Mouse (Mus musculus) adrenal gland, adult 8-10 months (tissue): ENCODE results near the gene Herpud1. TPM values are rescaled to one million over a fixed set of nuclear protein-coding genes. Genes with fewer than 3 reads are reported as not detected.
A peak's percentile ranks its signal among the peaks of the same experiment; 100 is the strongest.

Experiments
- DNase-seq: peaks from one replicate; pipeline ENCODE4 v3.0.0; 2022
- total RNA-seq, 4 experiments: library from RNA; stranded (reverse); gene quantifications; 2 replicates each; pipeline ENCODE4 v1.2.4; 2022

Herpud1 gene
- total RNA-seq, 4 experiments from 2014 or later: 112 to 129 (median 123) TPM

- no peak for DNase-seq
Measured at GRCm38 (mm10) chr8:94408443-94409080, 22.3 kb downstream of the Herpud1 start.

- no peak for DNase-seq
Measured at GRCm38 (mm10) chr8:94409523-94409922, 23.3 kb downstream of the Herpud1 start.

- DNase-seq: no peak
Measured at GRCm38 (mm10) chr8:94412518-94412917, 26.3 kb downstream of the Herpud1 start.

GRCm38 (mm10) chr8:94413509-94413908 is 27.3 kb downstream of the Herpud1 start:
- DNase-seq: no peak

GRCm38 (mm10) chr8:94415218-94415617 is 29.0 kb downstream of the Herpud1 start:
- no peak for DNase-seq

GRCm38 (mm10) chr8:94418017-94418416 is 31.8 kb downstream of the Herpud1 start:
- no peak for DNase-seq

- no peak for DNase-seq
Measured at GRCm38 (mm10) chr8:94422270-94422669, 36.0 kb downstream of the Herpud1 start.

GRCm38 (mm10) chr8:94427953-94428352 is 41.7 kb downstream of the Herpud1 start:
- DNase-seq: no peak

GRCm38 (mm10) chr8:94428420-94428819 is 42.2 kb downstream of the Herpud1 start:
- no peak for DNase-seq

GRCm38 (mm10) chr8:94429376-94429775 is 43.1 kb downstream of the Herpud1 start:
- no peak for DNase-seq

- no peak for DNase-seq
Measured at GRCm38 (mm10) chr8:94432212-94432611, 46.0 kb downstream of the Herpud1 start.

- DNase-seq: peak; percentile 75
Measured at GRCm38 (mm10) chr8:94433981-94434466, 47.8 kb downstream of the Herpud1 start, which contains the start of gene Nlrc5. Gene Nlrc5, plus strand, starts transcription at chr8:94434356.

GRCm38 (mm10) chr8:94434958-94435357 is 48.7 kb downstream of the Herpud1 start:
- DNase-seq: no peak

GRCm38 (mm10) chr8:94435397-94436111 is 49.3 kb downstream of the Herpud1 start:
- DNase-seq: no peak

- DNase-seq: no peak
Measured at GRCm38 (mm10) chr8:94436112-94436572, 49.9 kb downstream of the Herpud1 start.

GRCm38 (mm10) chr8:94436900-94437299 is 50.7 kb downstream of the Herpud1 start:
- DNase-seq: no peak

- DNase-seq: no peak
Measured at GRCm38 (mm10) chr8:94438659-94439058, 52.4 kb downstream of the Herpud1 start.

GRCm38 (mm10) chr8:94439691-94440090 is 53.5 kb downstream of the Herpud1 start:
- DNase-seq: no peak

- no peak for DNase-seq
Measured at GRCm38 (mm10) chr8:94440389-94440788, 54.2 kb downstream of the Herpud1 start.

- no peak for DNase-seq
Measured at GRCm38 (mm10) chr8:94441686-94442085, 55.4 kb downstream of the Herpud1 start.

GRCm38 (mm10) chr8:94443153-94443552 is 56.9 kb downstream of the Herpud1 start:
- no peak for DNase-seq

- no peak for DNase-seq
Measured at GRCm38 (mm10) chr8:94444480-94444879, 58.2 kb downstream of the Herpud1 start.
